Mouse (Mus musculus): ENCODE measurements around the gene Frmd6. TPM values are rescaled to one million over a fixed set of nuclear protein-coding genes. Genes with fewer than 3 reads are reported as not detected.

The Frmd6 gene
- polyA plus RNA-seq, 1 experiment from 2014 or later, result 27.8 TPM

DNA sequence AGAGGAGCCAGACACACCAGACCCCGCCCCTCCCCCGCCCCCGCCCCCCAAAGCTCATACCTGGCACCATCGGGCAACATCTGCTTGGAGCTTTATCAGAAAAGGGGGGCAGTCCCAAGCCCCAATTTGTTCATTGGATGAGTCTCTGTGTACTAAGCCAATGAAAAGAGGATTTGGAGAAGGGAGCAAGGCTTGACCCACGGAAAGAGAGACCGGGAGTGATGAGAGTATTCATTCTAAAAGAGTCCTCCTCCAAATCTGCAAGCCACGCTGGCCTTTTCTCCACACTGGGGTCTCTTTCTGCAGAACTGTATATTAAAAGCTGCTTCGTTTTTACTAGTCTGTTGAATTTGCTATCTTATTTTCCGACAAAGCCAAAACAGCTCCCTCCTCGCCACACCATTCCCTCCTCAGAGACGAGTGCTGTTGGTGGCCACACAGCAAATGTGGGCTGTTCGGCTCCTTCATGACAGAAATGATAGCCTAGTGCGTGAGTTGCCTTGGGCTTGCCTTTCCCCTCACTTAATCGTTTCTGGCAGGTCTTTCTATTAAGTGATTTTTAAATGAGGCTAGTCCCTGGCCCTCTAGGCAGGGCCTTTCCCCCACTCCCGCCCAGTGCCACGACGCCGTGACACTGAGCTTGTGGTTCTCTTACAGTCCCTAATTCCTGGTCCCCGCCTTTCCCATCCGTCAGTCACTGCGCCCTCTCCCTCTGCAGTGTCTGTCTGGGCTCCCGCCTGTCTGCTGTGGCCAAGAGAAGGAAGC, 41.7 kb upstream of the Frmd6 start:
- ATAC-seq (ENCODE audit: insufficient read depth, low FRiP score, low TSS enrichment) (no peak), DNase-seq (ENCODE audit: low spot score) (peak; percentile 42)
- H3K27ac ChIP-seq (ENCODE audit: low read depth, low read length), result no peak overlapping the region
- H3K27me3 ChIP-seq (ENCODE audit: control insufficient read depth, insufficient read depth, low read length), result no peaks in the 10 kb centered on the region
- no peak overlapping the region for H3K4me3 ChIP-seq (ENCODE audit: low read depth, low read length)
- H3K9me3 ChIP-seq (ENCODE audit: control insufficient read depth, low read length), result no peaks in the 10 kb centered on the region
- no peak overlapping the region for H3K9ac ChIP-seq (ENCODE audit: low read length)
- peak overlapping the region; percentile 15; the same call in 1 of the 2 replicates for H3K4me2 ChIP-seq (ENCODE audit: low read depth)
- no peaks in the 10 kb centered on the region; the same call in 1 of the 2 replicates for H3K4me1 ChIP-seq (ENCODE audit: control insufficient read depth, insufficient read depth, low read length)
- H3K36me3 ChIP-seq (ENCODE audit: control insufficient read depth, insufficient read depth, low read length), result no peaks in the 10 kb centered on the region
- WGBS, result 24% methylated on average over 22 of the region's 22 CpGs

DNA sequence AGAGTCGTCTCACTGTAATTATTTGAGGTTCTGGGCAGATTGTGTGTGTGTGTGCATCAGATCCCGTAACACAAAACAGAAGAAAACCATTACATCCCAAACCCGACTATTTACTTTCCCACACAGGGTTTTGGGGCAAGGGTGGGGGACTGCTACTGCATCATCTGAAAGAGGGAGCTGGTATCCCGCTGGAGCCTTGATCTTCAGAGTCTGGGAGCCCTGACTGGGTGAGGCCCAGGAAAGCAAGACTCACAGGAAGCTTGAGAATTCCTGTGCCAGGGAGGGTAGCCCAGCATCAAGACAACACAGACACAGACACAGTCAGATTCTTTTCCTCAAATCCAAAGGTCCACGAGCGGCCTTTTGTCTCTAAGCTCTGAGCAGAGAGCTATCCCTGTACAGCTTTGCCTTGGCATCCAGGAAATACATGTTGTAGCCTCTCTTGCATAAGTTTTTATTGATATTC, 41.0 kb upstream of the Frmd6 start:
- H3K9me3 ChIP-seq (ENCODE audit: control insufficient read depth, low read length), result no peaks in the 10 kb centered on the region
- DNase-seq (ENCODE audit: low spot score) (peak; percentile 20), ATAC-seq (ENCODE audit: insufficient read depth, low FRiP score, low TSS enrichment) (no peak)
- no peak overlapping the region for H3K9ac ChIP-seq (ENCODE audit: low read length)
- H3K27ac ChIP-seq (ENCODE audit: low read depth, low read length), result no peak overlapping the region
- WGBS, result 37% methylated on average over 6 of the region's 6 CpGs
- no peak overlapping the region for H3K4me3 ChIP-seq (ENCODE audit: low read depth, low read length)
- H3K36me3 ChIP-seq (ENCODE audit: control insufficient read depth, insufficient read depth, low read length), result no peaks in the 10 kb centered on the region
- H3K4me1 ChIP-seq (ENCODE audit: control insufficient read depth, insufficient read depth, low read length), result no peaks in the 10 kb centered on the region; the same call in 1 of the 2 replicates
- H3K4me2 ChIP-seq (ENCODE audit: low read depth), result no peak overlapping the region
- no peaks in the 10 kb centered on the region for H3K27me3 ChIP-seq (ENCODE audit: control insufficient read depth, insufficient read depth, low read length)

DNA sequence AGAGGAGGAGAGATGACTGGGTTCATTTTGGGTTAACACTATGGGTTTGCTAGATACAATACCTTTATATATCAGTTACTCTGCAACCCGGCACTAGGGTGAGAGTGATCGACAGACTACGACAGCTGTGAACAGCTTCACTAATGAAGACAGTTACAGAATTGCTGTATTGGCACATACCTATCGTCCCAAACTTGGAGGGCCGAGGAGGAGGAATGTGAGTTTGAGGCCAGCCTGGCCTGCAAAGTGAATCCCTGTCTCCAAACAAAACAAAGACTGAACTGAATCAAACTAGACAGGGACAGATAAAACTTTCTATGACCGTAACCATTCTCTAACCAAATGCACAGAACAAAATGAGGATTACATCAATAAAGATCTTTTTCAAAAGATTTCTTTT, 36.0 kb upstream of the Frmd6 start:
- no peak overlapping the region for H3K4me3 ChIP-seq (ENCODE audit: low read depth, low read length)
- no peaks in the 10 kb centered on the region for H3K36me3 ChIP-seq (ENCODE audit: control insufficient read depth, insufficient read depth, low read length)
- H3K9ac ChIP-seq (ENCODE audit: low read length), result no peak overlapping the region
- no peak overlapping the region for H3K27ac ChIP-seq (ENCODE audit: low read depth, low read length)
- no peak overlapping the region for H3K4me2 ChIP-seq (ENCODE audit: low read depth)
- no peaks in the 10 kb centered on the region for H3K27me3 ChIP-seq (ENCODE audit: control insufficient read depth, insufficient read depth, low read length)
- H3K4me1 ChIP-seq (ENCODE audit: control insufficient read depth, insufficient read depth, low read length), result no peaks in the 10 kb centered on the region
- 89% methylated on average over 6 of the region's 6 CpGs for WGBS
- ATAC-seq (ENCODE audit: insufficient read depth, low FRiP score, low TSS enrichment) (no peak), DNase-seq (ENCODE audit: low spot score) (peak; percentile 5)
- no peaks in the 10 kb centered on the region for H3K9me3 ChIP-seq (ENCODE audit: control insufficient read depth, low read length)

DNA sequence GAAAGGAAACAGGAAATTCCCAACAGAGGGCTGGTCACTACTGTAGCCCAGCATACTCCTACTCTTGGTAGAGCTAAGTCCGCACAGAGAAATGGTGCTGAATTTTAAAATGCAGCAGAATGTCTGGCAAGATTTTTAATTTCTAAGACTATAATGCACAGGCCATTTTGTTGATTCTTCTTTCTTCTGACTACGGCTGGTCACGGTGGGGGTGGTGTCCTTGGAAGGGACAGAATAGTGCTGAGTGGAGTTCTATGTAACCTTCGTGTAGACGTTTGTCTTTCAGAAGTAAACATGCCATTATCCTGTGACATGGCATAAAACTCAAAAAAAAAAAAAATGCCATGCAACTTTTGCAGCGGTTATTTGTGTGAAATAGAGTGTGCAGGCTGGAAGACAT, 32.0 kb upstream of the Frmd6 start:
- WGBS, result 92% methylated on average over 6 of the region's 6 CpGs
- no peaks in the 10 kb centered on the region for H3K9me3 ChIP-seq (ENCODE audit: control insufficient read depth, low read length)
- no peak for ATAC-seq (ENCODE audit: insufficient read depth, low FRiP score, low TSS enrichment)
- H3K27me3 ChIP-seq (ENCODE audit: control insufficient read depth, insufficient read depth, low read length), result no peaks in the 10 kb centered on the region
- H3K4me3 ChIP-seq (ENCODE audit: low read depth, low read length), result no peak overlapping the region
- no peak overlapping the region for H3K9ac ChIP-seq (ENCODE audit: low read length)
- DNase-seq (ENCODE audit: low spot score), result no peak
- H3K27ac ChIP-seq (ENCODE audit: low read depth, low read length), result no peak overlapping the region
- no peaks in the 10 kb centered on the region for H3K4me1 ChIP-seq (ENCODE audit: control insufficient read depth, insufficient read depth, low read length)
- no peaks in the 10 kb centered on the region for H3K36me3 ChIP-seq (ENCODE audit: control insufficient read depth, insufficient read depth, low read length)
- no peak overlapping the region for H3K4me2 ChIP-seq (ENCODE audit: low read depth)

GRCm38 (mm10) chr12:70794543-70795388, 30.5 kb upstream of the Frmd6 start:
- 50% methylated on average over 16 of the region's 16 CpGs for WGBS

DNA sequence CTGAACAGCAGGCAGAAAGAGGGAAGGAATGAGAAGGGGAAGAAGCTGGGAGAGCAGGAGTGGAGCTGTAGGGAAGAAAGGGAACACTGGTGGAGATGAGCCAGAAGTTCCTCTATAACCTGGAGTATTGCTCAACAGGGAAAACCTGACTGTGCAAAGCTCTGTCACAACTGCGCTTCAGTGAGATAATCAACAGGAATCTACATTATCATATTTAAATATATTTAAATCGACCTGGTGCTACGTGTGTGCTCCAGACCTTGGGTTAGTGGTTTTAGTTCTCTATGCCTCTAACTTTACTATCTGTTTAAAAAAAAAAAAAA, 30.0 kb upstream of the Frmd6 start:
- H3K9ac ChIP-seq (ENCODE audit: low read length), result no peak overlapping the region
- no peaks in the 10 kb centered on the region for H3K36me3 ChIP-seq (ENCODE audit: control insufficient read depth, insufficient read depth, low read length)
- ATAC-seq (ENCODE audit: insufficient read depth, low FRiP score, low TSS enrichment), result no peak
- H3K9me3 ChIP-seq (ENCODE audit: control insufficient read depth, low read length), result no peaks in the 10 kb centered on the region
- no peak overlapping the region for H3K4me2 ChIP-seq (ENCODE audit: low read depth)
- H3K27ac ChIP-seq (ENCODE audit: low read depth, low read length), result no peak overlapping the region
- no peaks in the 10 kb centered on the region for H3K27me3 ChIP-seq (ENCODE audit: control insufficient read depth, insufficient read depth, low read length)
- WGBS, result 83% methylated on average over 3 of the region's 3 CpGs
- H3K4me3 ChIP-seq (ENCODE audit: low read depth, low read length), result no peak overlapping the region
- H3K4me1 ChIP-seq (ENCODE audit: control insufficient read depth, insufficient read depth, low read length), result peaks cover 3% of the 10 kb centered on the region; the same call in 1 of the 2 replicates
- DNase-seq (ENCODE audit: low spot score), result no peak

More at GRCm38 (mm10) chr12:70794543-70795388, 30.5 kb upstream of the Frmd6 start:
- no peaks in the 10 kb centered on the region for H3K9me3 ChIP-seq (ENCODE audit: control insufficient read depth, low read length)
- H3K27me3 ChIP-seq (ENCODE audit: control insufficient read depth, insufficient read depth, low read length), result no peaks in the 10 kb centered on the region
- H3K27ac ChIP-seq (ENCODE audit: low read depth, low read length), result no peak overlapping the region
- peak; percentile 28 for DNase-seq (ENCODE audit: low spot score)
- no peak overlapping the region for H3K4me3 ChIP-seq (ENCODE audit: low read depth, low read length)
- ATAC-seq (ENCODE audit: insufficient read depth, low FRiP score, low TSS enrichment), result no peak
- no peak overlapping the region for H3K9ac ChIP-seq (ENCODE audit: low read length)
- no peak overlapping the region for H3K4me2 ChIP-seq (ENCODE audit: low read depth)
- no peaks in the 10 kb centered on the region for H3K36me3 ChIP-seq (ENCODE audit: control insufficient read depth, insufficient read depth, low read length)
- H3K4me1 ChIP-seq (ENCODE audit: control insufficient read depth, insufficient read depth, low read length), result peaks cover 3% of the 10 kb centered on the region; the same call in 1 of the 2 replicates

DNA sequence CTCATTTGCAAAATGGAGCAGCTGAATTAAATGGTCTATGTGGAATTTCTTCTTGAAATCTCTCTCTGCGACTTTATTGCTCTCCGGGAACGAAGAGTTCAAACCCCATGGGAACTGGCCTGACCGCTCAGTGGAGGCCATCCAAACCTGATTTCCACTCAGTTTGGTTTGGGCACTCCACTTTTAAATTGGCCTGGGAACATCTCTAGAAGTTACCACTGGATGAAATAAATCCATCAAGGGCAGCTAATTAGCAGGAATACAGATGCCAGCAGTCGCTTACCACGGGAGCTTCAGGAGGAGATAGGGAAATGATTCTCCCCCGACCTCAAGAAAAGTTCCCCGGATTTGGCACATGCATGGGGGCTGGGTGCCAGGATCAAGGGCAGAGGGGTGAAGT, 26.8 kb upstream of the Frmd6 start:
- H3K27ac ChIP-seq (ENCODE audit: low read depth, low read length), result no peak overlapping the region
- 70% methylated on average over 8 of the region's 8 CpGs for WGBS
- H3K36me3 ChIP-seq (ENCODE audit: control insufficient read depth, insufficient read depth, low read length), result no peaks in the 10 kb centered on the region

GRCm38 (mm10) chr12:70799231-70800002, 25.9 kb upstream of the Frmd6 start:
- H3K27me3 ChIP-seq (ENCODE audit: control insufficient read depth, insufficient read depth, low read length), result no peaks in the 10 kb centered on the region
- no peak overlapping the region for H3K9ac ChIP-seq (ENCODE audit: low read length)
- no peak overlapping the region for H3K4me3 ChIP-seq (ENCODE audit: low read depth, low read length)
- no peak for ATAC-seq (ENCODE audit: insufficient read depth, low FRiP score, low TSS enrichment)
- H3K36me3 ChIP-seq (ENCODE audit: control insufficient read depth, insufficient read depth, low read length), result no peaks in the 10 kb centered on the region
- H3K4me2 ChIP-seq (ENCODE audit: low read depth), result no peak overlapping the region
- 46% methylated on average over 19 of the region's 19 CpGs for WGBS
- H3K4me1 ChIP-seq (ENCODE audit: control insufficient read depth, insufficient read depth, low read length), result peaks cover 3% of the 10 kb centered on the region; the same call in 1 of the 2 replicates
- no peak overlapping the region for H3K27ac ChIP-seq (ENCODE audit: low read depth, low read length)
- no peaks in the 10 kb centered on the region for H3K9me3 ChIP-seq (ENCODE audit: control insufficient read depth, low read length)
- DNase-seq (ENCODE audit: low spot score), result no peak

More for the DNA sequence above, 26.8 kb upstream of the Frmd6 start:
- DNase-seq (ENCODE audit: low spot score) (peak; percentile 7), ATAC-seq (ENCODE audit: insufficient read depth, low FRiP score, low TSS enrichment) (no peak)
- no peak overlapping the region for H3K4me2 ChIP-seq (ENCODE audit: low read depth)
- H3K4me1 ChIP-seq (ENCODE audit: control insufficient read depth, insufficient read depth, low read length), result peaks cover 3% of the 10 kb centered on the region; the same call in 1 of the 2 replicates
- no peak overlapping the region for H3K9ac ChIP-seq (ENCODE audit: low read length)
- no peak overlapping the region for H3K4me3 ChIP-seq (ENCODE audit: low read depth, low read length)
- H3K27me3 ChIP-seq (ENCODE audit: control insufficient read depth, insufficient read depth, low read length), result no peaks in the 10 kb centered on the region
- no peaks in the 10 kb centered on the region for H3K9me3 ChIP-seq (ENCODE audit: control insufficient read depth, low read length)

All from neural tube, embryonic 11.5 days (tissue).